Mouse (Mus musculus): ENCODE measurements at regions not wholly inside any gene's neighbourhood (a gene's known extent, or its start where the extent isn't known, plus 50 kb on each side); places are given as distances from the start of the nearest gene placed in this dataset.

DNA sequence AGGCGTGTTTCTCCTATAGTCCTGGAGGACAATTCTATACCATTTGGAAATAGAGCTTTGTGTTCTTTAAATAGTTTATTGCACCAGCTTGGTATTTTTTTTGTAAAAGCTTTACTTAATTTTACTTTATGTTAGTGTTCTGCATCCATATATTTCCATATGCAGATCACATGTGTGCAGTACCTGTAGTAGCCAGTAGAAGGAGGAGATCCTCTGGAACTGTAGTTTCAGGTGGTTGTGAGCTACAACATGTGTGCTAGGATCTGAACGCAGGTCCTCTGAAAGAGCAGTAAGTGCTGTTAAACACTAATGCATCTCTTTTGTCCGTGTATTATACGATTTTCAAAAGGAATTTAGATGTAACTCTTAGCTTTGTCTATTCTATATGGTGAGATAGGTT lies 335.2 kb downstream of the Gm21750 start:
- DNase-seq, result no peak

DNA sequence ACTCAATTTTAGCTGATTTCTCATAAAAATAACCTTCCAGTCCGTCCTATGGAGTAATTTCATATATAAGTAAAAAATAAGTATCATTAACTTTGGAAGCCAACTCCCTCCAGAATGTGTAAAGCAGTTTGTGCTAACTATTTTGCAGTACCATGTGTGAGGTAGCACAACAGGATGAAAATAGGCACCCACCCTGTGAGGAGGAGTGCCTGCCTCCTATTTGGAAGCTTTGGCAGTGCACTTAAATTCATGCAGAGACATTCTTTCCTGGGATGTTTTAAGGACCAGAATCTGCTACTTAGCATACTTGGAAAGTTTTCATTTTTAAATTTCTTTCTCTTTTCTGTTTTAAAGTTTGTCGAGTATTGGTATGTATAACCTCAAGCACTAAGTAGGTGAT lies 336.8 kb downstream of the Gm21750 start:
- no peak for DNase-seq

DNA sequence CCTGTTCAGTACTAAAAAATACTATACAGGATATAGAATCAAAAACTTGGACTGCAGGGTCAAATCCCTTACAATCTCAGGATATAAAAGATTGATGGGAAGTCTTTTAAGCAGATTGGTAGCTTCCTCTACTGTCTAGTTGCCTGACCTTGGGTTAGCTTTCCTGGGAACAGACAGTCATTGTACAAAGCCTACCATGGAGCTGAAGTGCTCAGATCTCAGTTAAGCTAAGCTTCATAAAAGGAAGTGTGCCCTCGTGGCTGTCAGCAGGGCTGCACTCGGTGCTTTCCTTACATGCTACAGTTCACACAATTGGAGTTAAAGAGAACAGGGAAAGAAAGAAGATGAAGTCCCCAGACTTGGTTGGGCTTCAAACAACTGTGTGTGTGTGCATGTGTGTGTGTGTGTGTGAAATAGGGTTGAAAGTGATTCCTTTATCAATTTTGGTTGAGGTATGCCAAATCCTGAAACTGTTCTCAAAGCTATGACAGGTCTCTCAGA lies 338.4 kb downstream of the Gm21750 start:
- DNase-seq, result no peak

DNA sequence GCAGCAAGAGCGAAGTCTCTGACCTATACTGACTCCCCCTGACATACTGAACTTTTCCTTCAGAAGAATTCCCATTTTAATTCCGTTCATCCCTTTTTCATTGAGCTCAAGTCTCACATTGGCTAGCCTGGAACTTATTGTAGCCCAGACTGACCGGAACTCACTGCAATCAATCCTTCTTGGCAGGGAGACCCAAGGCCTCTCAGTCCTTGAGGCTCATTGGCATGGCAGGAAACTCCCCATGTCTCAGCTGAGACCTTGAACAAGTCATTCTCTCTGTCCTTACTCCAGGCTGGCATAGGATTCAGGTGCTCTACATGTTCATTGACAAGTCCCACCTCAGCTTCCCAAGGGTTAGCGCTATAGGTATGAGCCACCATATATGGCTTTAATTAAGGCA lies 345.9 kb downstream of the Gm21750 start:
- no peak for DNase-seq

DNA sequence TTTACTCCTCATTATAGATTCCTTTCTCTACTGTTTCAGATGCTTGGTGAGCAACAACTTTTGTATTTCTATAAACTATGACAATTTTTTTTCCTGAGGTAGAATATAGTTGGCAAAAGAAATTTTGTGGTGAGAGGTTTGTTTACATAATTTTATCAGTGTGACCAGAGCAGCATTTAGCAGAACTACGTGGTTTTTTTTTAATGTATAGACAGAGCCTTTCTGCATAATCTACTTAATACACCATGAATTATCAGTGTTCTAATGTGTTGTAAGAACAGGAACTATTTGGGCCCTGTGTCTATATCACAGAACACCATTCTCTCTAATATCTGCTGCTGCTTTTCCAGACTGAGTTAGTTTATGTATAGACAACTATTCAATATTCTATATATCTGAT lies 350.5 kb downstream of the Gm21750 start:
- DNase-seq, result no peak

DNA sequence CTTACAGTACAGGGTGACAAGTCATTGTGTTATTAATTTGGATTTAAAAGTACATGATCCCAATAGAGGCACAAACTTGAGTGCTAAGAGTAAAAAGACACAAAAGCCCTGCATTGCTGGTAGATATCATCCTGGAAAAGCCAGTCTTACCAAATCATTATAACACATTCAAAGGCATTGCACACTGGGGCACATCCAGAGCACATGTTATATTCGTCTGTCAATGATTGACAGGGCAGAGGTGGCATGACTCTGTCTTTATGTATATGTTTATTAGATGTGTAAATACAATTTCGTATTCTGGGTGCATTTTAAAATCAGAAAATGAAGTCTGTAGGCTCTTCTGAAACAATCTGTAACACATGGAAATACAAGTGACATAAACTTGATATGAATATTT lies 358.4 kb downstream of the Gm21750 start:
- no peak for DNase-seq

DNA sequence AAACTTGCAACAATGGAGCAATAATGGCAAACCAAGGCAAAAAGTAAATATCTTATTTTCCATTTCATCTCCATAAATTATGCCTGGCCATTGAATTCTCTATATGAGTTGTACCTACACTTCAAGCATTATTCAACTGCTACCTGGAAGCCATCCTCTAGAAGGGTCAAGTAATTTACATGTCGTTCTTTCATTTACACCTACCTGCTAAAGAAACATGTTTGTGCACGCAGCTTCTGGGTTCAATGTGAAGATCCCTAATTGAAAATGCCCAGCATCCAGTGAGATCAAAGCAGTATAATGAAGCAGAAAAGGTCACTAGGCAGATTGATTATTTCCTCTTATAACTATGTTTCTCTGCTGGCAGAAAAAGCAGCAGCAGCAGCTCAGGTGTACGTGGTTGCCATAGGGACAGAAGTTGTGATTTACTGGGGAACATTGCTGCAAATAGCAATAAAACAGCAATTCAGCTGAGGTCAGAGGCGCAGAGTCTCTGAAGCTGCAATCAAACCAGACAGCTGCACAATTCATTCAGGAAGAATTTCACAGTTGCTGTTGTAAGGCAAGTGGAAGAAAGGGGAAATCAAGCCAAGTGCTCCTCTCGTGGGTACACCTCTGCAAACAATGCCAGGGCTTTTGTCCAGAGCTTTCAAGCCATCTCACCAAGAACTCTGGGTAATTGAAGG lies 386.1 kb downstream of the Gm21750 start:
- no peak for DNase-seq

DNA sequence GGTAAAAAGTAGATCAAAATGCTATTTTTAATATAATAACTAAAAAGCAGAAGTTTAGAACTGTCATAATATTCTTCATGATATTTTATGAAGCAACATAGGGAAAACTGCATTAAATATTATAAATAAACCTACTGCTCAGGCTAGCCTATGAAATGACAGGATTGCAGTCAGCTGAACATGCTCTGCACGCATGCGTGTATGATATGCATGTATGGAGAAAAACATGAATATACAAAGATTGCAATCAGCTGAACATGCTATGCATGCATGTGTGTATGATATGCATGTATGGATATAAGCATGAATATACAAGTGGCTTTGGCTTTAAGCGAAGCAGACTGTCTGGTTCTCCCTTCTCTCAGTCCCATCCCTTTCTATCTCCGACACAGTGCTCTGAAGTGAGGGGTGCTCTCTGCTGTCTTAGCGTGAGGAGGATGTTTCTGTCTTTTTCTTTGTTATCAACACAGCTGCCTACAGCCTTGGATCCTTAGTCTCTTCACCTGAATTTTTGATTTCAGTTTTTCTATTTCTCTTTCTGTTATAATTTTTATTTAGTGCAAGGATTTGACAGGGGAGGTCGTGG lies 386.8 kb downstream of the Gm21750 start:
- no peak for DNase-seq

DNA sequence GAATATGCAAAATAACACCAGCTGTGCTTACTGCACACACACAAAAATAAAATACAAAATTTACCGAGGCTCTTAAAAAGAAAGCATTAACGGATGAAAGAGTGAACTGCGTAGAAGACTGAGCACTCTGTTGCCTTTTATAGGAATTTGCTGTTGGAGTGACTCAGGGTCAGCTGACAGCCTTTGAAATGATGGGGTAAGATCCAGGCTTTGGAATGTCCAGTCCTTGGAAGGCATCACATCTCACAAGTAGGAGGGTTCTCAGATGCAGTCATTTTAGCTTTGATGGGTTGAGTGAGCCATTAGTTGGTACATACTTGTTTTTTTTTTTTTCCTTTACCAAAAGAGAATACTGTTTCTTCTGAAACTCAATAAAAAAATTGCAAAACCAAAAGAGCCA lies 387.4 kb downstream of the Gm21750 start:
- no peak for DNase-seq

DNA sequence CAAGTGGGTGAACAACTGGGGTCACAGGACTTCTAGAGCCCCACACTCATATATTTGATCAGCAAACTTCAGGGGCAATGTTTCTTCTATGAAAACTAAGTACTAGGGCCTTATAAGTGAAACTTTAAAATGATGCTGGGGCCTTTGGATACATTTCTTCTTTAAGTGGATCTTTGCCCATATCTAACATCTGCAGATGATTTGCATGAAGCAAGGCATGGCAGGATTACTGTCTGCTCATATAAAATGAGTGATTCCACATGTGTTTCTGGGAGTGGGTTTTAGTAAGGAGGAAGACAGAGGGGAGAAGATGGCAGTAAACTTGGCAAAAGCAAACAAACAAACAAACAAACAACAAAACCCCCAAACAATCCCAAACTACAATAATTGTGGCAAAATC lies 405.0 kb downstream of the Gm21750 start:
- no peak for DNase-seq

DNA sequence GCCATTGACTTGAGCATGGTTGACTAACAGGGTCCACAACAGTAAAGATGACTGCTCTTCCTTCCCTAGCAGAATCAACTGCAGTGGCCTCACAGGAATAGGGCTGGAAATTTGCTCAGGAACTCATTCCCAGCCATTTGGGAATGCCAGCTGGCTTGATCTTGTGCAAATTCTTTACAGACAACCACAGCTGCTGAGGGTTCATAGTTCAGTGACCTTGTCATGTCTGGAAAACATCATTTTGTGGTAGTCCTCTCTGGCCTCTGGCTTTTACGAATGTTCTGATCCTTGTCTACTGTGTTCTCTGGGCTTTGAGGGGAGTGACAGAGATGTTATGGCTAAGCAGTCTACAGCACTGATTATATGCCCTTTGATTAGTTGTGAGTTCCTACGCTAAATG lies 432.0 kb downstream of the Gm21750 start:
- no peak for DNase-seq

DNA sequence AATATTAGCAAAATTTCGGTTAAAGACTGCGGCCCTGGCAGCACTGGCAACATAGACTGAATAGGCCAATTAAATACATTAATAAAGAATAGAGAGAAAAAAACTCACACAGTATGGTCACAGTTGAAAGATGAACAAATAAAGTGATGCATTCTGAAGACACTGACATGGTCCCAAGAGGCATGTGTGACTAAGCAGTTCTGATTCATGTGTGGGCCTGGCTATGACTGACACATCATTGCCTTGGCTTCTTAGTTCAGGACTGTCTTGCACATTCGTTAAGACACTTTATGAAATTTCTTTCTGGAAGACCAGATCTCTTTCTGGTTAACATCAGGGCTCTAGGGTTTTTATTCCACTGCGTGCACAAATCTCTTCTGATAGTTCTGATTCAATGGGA lies 438.7 kb downstream of the Gm21750 start:
- no peak for DNase-seq

DNA sequence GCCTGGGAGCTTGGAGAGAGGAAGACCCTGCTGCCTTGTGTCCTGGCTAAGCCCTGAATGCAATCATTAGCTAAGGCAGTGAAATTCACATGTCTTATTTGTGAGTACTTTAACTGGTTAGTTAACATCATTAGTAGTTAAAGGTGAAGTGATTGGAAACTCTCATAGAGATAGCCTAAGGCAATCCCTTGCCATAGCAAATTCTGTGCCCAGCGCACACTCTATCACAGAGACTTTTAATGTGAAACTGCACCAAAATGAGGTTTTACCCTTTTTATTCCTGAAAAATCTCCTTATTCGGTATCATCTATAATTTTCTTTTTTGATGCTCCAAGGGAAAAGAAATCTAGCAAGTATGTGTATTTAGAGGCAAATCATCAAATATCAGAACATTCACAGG lies 451.6 kb downstream of the Gm21750 start:
- DNase-seq, result no peak

DNA sequence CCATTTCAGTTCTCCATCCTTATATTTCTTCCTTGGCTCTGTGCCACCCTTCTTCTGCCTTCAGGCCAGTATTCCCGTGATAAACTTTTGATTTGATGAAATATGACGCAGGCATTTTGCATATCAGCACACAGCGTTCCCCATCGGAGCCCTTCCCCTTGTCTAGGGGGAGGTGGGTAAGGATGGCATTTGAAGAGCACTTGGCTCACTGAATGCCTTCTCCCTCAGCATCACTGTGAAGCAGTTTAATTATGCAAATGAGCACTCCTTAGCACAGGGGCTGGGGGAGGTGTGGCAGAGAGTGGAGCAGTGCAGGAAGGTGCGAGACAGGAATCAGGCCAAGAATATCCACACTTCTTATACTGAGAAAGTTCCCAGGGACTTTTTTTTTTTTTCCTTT lies 452.1 kb downstream of the Gm21750 start:
- no peak for DNase-seq

DNA sequence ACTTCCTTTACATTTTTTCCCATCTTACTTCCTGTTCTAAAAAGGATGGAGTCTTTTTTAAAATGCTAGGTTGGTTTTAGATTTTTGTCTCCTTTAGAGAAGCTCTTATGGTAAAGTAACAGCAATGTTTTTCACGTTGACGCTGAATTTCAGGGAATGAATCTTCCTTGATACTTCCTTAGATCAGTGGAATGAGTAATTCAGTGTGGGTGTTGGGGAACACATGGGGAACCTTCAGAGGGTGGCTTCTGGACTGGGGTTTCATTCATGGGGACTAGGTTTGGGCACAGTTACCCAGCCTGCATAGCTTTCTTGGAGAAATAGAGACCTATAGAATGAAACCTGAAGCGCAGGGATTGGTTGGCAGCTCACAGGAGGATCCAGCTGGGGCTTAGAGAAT lies 452.5 kb downstream of the Gm21750 start:
- no peak for DNase-seq

DNA sequence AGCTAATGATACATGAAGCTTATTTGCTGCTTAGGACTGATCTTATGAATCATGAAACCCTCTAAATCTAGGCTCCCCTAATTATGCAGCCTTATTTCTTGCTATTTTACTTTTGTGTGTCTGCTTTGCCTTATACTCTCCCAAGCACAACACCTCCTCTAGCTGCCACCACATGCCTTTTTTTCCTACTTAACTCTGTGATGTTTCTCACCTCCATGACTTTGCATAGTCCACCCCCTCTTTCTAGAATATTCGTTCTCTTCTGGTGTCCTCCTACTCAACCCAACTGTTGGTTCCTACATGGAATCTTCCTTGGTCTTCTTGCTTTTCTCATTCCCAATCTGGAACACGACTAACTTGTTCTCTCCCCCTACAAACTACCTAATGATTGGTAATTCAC lies 456.7 kb downstream of the Gm21750 start:
- DNase-seq, result no peak

DNA sequence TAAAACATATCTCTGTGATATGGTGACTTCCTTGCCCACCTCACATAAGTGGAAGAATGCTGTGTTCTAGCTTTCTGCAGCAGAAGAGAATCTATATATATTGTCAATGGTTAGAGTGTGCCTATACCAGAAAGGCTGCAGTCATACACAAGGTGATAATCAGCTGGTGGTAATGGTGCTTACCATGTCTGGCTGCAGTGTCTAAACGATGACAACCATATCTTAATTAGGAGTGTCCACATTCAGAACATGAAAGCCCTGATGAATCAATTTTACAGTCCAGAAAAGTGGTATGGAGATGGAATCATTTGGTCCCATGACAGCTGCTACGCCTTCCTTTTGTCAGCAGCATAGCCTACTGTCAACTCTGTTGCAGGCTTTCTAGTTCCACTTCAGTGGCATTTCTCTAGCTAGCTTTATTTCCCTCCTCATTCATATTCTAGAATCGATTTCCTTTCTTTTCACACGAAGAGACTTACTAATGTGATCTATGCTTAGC lies 484.2 kb downstream of the Gm21750 start:
- DNase-seq, result no peak

DNA sequence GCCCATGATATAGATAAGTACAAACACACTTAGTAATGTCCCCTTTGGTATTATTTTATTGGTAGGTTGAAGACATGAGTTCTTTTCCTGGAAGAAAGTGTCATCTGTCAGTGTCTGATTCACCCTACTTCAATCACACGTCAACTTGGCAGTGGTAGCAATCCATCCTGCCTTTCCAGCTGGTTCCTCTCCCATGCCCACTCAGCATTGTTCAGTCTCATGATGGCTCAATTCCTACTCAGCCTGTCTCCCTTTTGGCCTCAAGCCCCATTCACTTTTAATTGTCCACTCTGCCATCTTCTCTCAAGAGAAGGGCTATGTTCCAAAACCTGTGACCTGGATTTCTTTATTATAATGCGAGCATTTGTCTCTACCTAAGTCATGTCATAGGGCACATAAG lies 474.4 kb upstream of the Htr2a start:
- DNase-seq, result no peak

DNA sequence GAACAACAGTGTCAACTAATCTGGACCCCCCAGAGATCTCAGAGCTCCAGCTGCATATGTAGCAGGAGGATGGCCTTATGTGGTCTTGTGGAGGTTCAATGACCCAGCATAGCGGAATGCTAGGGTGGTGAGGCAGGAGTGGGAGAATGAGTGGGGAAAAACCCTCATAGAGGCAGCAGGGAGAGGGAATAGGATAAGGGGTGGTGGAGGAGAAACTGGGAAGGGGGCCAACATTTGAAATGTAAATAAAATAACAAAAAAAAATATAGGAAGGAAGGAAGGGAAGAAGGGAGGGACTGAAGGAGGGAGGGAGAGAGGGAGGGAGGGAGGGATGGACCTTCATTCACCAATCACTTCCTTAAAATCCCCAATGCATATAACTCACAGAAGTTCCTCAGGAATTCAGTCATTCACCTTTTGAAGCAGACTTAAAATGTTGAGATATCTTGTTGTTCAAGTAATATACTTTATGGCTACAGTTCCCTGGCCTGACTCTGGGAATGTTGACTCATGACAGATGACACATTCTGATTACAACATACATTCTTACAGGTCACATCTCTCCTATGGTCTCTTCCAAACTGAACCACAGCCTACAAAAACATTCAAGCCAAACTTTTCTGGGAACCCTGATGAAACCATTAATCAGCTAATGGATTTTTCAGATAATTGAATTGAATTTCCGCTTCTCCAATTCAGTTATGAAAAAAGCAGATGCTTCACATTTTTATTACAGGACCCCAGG lies 471.3 kb upstream of the Htr2a start:
- DNase-seq, result no peak

DNA sequence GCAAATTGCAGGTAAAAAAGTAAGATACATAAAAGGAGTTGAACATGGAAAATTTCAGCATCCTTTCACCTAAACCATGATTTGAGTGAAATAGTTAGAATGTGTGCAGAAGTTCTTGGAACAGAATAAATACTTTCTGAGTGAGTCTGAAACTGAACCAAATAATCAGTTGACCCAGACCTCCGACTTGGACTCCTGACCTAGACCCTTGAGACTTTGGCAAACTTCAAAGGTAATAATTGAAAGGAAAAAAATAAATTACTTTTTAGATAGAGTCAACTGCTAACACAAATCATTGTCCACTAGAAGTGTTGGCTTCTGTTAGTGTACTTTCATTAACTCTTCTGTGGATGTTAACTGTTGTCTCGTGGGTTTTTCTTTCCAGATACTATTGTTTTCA lies 460.6 kb upstream of the Htr2a start:
- no peak for DNase-seq

DNA sequence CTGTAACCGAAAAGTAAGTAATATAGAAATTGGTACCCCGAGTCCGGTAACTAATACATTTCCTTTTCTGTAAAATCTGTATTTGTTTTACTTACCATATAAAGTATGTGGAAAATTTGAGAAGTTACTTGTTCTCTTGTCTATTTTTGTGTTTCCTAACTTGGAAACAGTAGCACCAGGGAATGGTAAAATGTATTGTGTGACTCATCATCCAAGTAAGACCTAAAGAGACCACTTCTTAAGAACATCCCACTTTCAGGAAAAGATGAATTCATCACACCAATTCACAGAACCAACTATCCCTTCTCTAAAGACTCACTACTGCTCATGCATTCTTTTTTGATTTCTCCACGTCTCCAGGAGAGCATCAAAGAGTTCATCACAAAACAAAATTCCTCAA lies 457.6 kb upstream of the Htr2a start:
- no peak for DNase-seq

DNA sequence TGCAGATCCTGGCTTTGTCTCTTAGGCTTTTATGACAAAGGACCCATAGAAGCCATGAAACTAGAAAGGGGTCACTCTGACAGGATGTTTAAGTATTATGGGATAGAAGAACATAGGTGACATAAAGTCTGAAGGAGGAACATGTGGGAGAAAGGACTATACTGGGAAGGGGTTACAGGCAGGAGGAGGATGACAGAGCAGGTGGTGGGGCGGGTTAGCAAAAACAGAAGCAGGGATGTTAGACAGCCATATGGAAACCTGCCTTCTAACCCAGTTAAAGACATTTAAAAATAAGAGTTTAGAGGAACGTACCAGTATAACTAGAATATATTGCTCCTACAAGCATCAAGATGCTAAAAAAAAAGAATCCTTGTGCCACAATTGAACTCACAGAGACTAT lies 438.9 kb upstream of the Htr2a start:
- no peak for DNase-seq

DNA sequence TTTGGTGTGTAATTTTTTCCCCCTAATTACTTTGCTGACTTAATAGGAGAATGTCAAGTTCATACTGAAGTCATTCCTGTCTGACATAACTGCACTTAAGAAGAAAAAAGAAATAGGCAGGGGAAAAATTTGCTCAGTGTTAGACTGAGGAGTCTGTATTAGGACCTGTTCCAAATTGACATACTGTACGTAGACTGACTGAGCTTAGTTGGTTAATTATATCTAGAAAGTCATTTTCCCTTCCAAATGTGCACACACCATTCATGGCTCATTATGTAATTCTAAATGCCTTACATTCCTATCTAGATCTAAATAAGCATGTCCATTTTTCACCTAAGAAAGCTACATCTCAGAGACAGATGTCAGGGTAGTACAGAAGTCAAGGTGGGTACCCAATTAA lies 435.6 kb upstream of the Htr2a start:
- DNase-seq, result no peak

DNA sequence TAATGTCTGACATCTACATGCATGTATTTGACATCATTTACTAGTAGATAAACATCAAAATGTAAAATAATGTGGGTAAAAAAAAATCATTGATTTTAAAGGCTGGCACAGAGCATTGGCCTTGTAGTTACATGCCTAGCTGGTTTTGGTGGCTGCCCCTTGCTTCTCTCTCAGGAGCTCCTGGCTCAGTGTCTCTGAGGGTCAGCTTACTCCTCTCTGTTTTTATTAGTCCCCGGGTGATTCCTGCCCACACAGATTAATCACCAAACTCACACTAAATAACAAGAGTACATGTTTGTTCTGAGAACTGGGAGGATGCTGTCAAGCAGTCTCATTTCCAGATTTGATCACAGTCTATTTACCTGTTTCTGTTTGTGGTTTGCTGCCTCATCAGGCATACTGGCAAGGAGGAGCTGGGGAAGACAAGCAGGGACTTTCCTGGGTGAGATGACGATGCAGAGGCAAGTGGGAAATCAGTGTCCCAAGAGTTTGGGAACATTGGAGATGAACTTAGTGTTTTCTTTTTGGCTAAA lies 422.7 kb upstream of the Htr2a start:
- no peak for DNase-seq
